Mouse (Mus musculus) midbrain, postnatal 0 days (tissue): Measurements from ENCODE around the gene Prkd2. TPM values are rescaled to one million over a fixed set of nuclear protein-coding genes. Genes with fewer than 3 reads are reported as not detected.

Experiments used
- ATAC-seq: fragments of 200-750 bp; cut with Nextera tagmentation; 2 replicates; pipeline ENCODE4 v1.8.0; 2017; ENCODE audit warnings: moderate number of reproducible peaks, mild to moderate bottlenecking, moderate TSS enrichment, moderate library complexity; ENCODE audit not compliant: low FRiP score
- DNase-seq: peaks from one replicate; pipeline ENCODE4 v3.0.0-alpha.2; 2015; ENCODE audit warnings: low spot score
- H3K27ac ChIP-seq: fragments of 300-500 bp; sonication (generic); 2 replicates; pipeline ENCODE4 v1.5.1; 2014; ENCODE audit warnings: low read depth, mild to moderate bottlenecking, low read length, mixed read lengths
- H3K27me3 ChIP-seq: fragments of 300-500 bp; sonication (generic); 2 replicates; pipeline ENCODE4 v1.6.1; 2014; ENCODE audit warnings: low read length, control low read depth, mixed read lengths; ENCODE audit not compliant: insufficient read depth
- H3K36me3 ChIP-seq: fragments of 300-500 bp; sonication (generic); 2 replicates; pipeline ENCODE4 v1.6.1; 2014; ENCODE audit warnings: low read length, control low read depth, mixed read lengths; ENCODE audit not compliant: insufficient read depth
- H3K4me1 ChIP-seq: fragments of 300-500 bp; sonication (generic); 2 replicates; pipeline ENCODE4 v1.6.1; 2014; ENCODE audit warnings: mild to moderate bottlenecking, control low read depth, antibody characterized with exemption, low read length, mixed read lengths; ENCODE audit not compliant: insufficient read depth
- H3K4me2 ChIP-seq: fragments of 300-500 bp; sonication (generic); 2 replicates; pipeline ENCODE4 v1.6.1; 2014; ENCODE audit warnings: low read depth, mild to moderate bottlenecking, low read length, mixed read lengths; ENCODE audit not compliant: poor library complexity, severe bottlenecking
- H3K4me3 ChIP-seq: fragments of 300-500 bp; sonication (generic); 2 replicates; pipeline ENCODE4 v1.5.1; 2014; ENCODE audit warnings: low read depth, mild to moderate bottlenecking, low read length, moderate library complexity
- H3K9ac ChIP-seq: fragments of 300-500 bp; sonication (generic); replicated peaks from 2 replicates; pipeline ENCODE4 v1.6.1; 2014; ENCODE audit warnings: mild to moderate bottlenecking, low read length, moderate library complexity, mixed read lengths; ENCODE audit not compliant: poor library complexity, severe bottlenecking
- H3K9me3 ChIP-seq: fragments of 300-500 bp; sonication (generic); 2 replicates; pipeline ENCODE4 v1.6.1; 2016; ENCODE audit warnings: low read length, control low read depth
- CTCF ChIP-seq: IDR thresholded peaks from 2 replicates; pipeline ENCODE4 v1.5.1; 2016; ENCODE audit warnings: antibody characterized with exemption, mild to moderate bottlenecking
- WGBS: fragments of 180-500 bp; shearing (Covaris S2); extraction: QIAGEN DNeasy Blood & Tissue Kit; methylation state at CpG from one replicate; pipeline ENCODE4 v1.1.7; 2014; 5-methylcytosine and 5-hydroxymethylcytosine counted together
- polyA plus RNA-seq: library from polyadenylated mRNA; unstranded; fragments of >200 nt; fragmentation: Nextera tagmentation; extraction: Ambion mirVana; gene quantifications from 2 replicates; pipeline ENCODE4 v1.2.1, GENCODE M21; 2015
- total RNA-seq: library from RNA; depleted of rRNA; stranded (reverse); fragments of >200 nt; gene quantifications from 2 replicates; pipeline ENCODE4 v1.2.3, GENCODE M21; 2014

Gene Prkd2
- total and polyA plus RNA-seq, 2 experiments from 2014 or later: 3.2 to 3.9 TPM

DNA sequence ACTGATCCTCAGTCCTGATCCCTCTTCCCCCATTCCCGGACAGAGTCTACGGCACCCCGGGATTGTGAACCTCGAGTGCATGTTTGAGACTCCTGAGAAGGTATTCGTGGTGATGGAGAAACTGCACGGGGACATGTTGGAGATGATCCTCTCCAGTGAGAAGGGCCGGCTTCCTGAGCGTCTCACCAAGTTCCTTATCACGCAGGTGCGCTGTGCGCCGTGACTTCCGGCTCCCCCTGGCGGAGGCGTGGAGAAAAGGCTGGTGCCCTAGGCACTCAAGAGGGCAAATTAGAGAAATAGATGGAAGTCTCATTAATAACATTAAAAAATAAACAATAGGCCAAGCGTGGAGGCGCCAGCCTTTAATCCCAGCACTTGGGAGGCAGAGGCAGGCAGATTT lies 15.6 kb downstream of the Prkd2 start:
- 20% methylated on average over 17 of the region's 17 CpGs for WGBS

DNA sequence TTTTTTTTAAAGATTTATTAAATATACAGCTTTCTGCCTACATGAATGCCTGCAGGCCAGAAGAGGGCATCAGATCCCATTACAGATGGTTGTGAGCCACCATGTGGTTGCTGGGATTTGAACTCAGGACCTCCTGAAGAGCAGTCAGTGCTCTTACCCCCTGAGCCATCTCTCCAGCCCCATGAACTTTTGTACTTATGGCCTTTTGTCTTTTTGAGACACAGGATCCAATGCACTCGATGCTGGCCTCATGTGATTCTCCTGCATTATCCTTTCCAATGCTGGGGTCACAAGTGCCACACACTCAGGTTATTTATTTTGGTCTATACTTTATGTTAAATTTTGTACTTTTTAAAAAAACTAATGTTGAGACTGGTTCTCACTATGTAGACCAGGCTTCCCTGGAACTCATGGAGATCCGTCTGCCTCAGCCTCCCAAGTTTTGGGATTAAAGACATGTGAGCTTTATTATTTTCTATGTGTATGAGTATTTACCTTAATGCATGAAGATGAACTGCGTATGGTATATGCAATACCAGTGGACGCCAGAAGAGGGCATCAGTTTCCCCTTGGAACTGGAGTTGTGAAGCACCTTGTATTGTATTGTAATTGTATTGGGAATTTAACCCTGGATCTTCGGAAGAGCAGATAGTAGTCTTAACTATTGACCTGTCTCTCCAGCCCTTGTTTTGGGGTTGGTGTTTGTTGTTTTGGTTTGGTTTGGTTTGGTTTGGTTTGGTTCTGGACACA lies 17.4 kb downstream of the Prkd2 start:
- peaks cover 28% of the 10 kb centered on the region for H3K36me3 ChIP-seq
- peak; percentile 90 for TF ChIP-seq CTCF
- H3K4me3 ChIP-seq: no peak overlapping the region
- no peak overlapping the region for H3K27ac ChIP-seq
- DNase-seq (peak; percentile 47), ATAC-seq (no peak)
- no peak overlapping the region for H3K4me2 ChIP-seq
- H3K27me3 ChIP-seq: no peaks in the 10 kb centered on the region
- H3K9me3 ChIP-seq: no peaks in the 10 kb centered on the region
- no peak overlapping the region for H3K9ac ChIP-seq
- 23% methylated on average over 5 of the region's 5 CpGs for WGBS
- no peaks in the 10 kb centered on the region for H3K4me1 ChIP-seq

More for the DNA sequence above, 15.6 kb downstream of the Prkd2 start:
- Histone ChIP-seq H3K9ac (no peak overlapping the region), H3K36me3 (peaks cover 39% of the 10 kb centered on the region), H3K9me3 (no peaks in the 10 kb centered on the region), H3K4me2 (no peak overlapping the region), H3K4me1 (no peaks in the 10 kb centered on the region), H3K4me3 (no peak overlapping the region), H3K27ac (no peak overlapping the region), H3K27me3 (no peaks in the 10 kb centered on the region)
- ATAC-seq (no peak), DNase-seq (no peak)
- TF ChIP-seq CTCF: peak; percentile 73

DNA sequence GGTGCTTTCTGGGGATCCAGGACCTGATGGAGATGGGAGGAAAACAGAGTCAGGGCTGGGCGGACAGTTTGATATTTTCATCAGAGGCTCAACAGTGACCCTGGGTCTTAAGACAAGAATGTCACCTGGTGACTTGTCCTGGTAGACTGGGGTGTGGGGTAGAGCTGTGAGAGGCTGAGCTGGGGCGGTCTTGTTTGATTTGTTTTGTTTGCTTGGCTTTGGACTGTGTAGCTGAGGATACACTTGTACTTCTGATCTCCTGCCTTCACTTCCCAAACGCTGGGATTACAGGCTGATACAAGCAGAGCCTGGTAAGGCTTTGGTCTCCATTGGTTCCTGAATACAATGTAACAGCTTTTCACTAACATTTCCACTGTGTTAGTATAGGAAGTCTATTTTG lies 24.8 kb downstream of the Prkd2 start:
- H3K9ac ChIP-seq: no peak overlapping the region
- H3K4me3 ChIP-seq: no peak overlapping the region
- H3K4me1 ChIP-seq: peaks cover 4% of the 10 kb centered on the region
- no peak overlapping the region for H3K4me2 ChIP-seq
- TF ChIP-seq CTCF: no peak
- H3K9me3 ChIP-seq: no peaks in the 10 kb centered on the region
- WGBS: 83% methylated on average over 3 of the region's 3 CpGs
- H3K36me3 ChIP-seq: peaks cover 13% of the 10 kb centered on the region; the same call in 1 of the 2 replicates
- DNase-seq (no peak), ATAC-seq (no peak)
- H3K27ac ChIP-seq: no peak overlapping the region
- no peaks in the 10 kb centered on the region for H3K27me3 ChIP-seq

DNA sequence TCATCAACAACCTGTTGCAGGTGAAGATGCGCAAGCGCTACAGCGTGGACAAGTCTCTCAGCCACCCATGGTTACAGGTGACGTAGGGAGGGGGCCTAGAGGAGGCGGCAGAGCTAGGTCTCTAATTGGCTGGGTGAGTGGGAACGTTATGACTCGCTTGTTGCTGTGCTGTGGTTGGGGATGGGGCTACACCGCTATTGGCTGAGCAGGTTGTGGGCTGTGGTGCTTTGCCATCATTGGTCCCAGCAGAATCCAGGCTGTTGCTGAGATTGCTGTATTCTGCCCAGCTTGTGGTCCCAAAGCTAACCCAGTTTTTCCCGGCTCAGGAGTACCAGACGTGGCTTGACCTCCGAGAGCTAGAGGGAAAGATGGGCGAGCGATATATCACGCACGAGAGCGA lies 26.8 kb downstream of the Prkd2 start:
- no peaks in the 10 kb centered on the region for H3K9me3 ChIP-seq
- peak overlapping the region; percentile 68 for H3K4me2 ChIP-seq
- H3K27ac ChIP-seq: peak overlapping the region; percentile 93
- peaks cover 13% of the 10 kb centered on the region; the same call in 1 of the 2 replicates for H3K36me3 ChIP-seq
- ATAC-seq (peak; percentile 99), DNase-seq (peak; percentile 98)
- no peaks in the 10 kb centered on the region for H3K27me3 ChIP-seq
- 12% methylated on average over 16 of the region's 16 CpGs for WGBS
- H3K4me3 ChIP-seq: peak overlapping the region; percentile 37
- TF ChIP-seq CTCF: no peak
- peak overlapping the region; percentile 59 for H3K9ac ChIP-seq
- H3K4me1 ChIP-seq: peaks cover 4% of the 10 kb centered on the region

DNA sequence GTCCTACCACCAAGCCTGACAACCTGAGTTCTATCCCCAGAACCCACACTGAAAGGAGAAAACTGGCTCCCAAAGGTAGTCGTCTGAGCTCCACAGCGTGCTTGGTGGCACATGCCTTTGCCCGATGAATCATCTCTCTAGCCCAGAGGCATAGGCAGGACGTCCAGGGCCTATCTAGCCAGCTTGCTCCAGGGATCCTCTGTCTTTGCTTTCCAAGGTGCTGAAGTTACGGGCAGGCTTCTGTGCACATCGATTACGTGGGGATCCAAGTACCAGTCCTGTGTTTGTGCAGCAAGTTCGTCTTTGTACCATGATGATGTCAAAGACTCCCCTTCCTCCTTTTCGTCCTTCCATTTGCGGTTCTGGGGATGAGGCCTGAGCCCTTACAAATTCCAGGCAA lies 28.9 kb downstream of the Prkd2 start:
- ATAC-seq (no peak), DNase-seq (no peak)
- Histone ChIP-seq H3K27me3 (no peaks in the 10 kb centered on the region), H3K4me3 (no peak overlapping the region), H3K4me1 (peaks cover 9% of the 10 kb centered on the region), H3K36me3 (peaks cover 4% of the 10 kb centered on the region; the same call in 1 of the 2 replicates), H3K9me3 (no peaks in the 10 kb centered on the region), H3K27ac (no peak overlapping the region), H3K9ac (no peak overlapping the region), H3K4me2 (no peak overlapping the region)
- 86% methylated on average over 10 of the region's 10 CpGs for WGBS
- TF ChIP-seq CTCF: no peak

DNA sequence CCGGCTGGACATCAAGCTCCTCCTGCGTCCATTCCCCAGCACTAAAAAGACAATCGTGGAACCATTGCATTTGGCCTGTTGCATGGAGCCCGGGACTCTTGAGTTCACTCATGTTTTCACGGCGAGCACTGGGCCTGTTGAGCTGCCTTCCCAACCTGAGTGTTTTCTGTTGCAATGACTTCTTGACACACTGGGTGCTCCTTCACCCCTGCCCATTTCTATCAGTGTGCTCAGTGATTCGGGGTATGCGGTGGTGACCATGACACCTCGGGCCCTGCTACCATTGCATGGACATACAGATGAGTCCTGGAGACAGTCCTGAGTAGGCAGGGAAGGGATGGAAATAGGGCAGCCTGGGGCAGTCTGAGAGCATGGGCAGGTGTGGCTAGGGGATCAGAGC lies 29.8 kb downstream of the Prkd2 start:
- Histone ChIP-seq H3K27me3 (no peaks in the 10 kb centered on the region), H3K9me3 (no peaks in the 10 kb centered on the region), H3K27ac (no peak overlapping the region), H3K9ac (no peak overlapping the region), H3K36me3 (no peaks in the 10 kb centered on the region; the same call in 1 of the 2 replicates), H3K4me1 (peaks cover 9% of the 10 kb centered on the region), H3K4me2 (no peak overlapping the region), H3K4me3 (no peak overlapping the region)
- WGBS: 95% methylated on average over 9 of the region's 9 CpGs
- DNase-seq (no peak), ATAC-seq (no peak)
- no peak for TF ChIP-seq CTCF
